Mouse (Mus musculus): ENCODE results near the gene Rad50. TPM values are rescaled to one million over a fixed set of nuclear protein-coding genes. Genes with fewer than 3 reads are reported as not detected.

The Rad50 gene
- polyA plus RNA-seq, 1 experiment: 6.7 TPM

- 53% methylated on average over 8 of the region's 8 CpGs for WGBS
- DNase-seq: no peak
- H3K4me3 ChIP-seq (replicated peaks; ENCODE audit: extremely low read depth, low read depth, low read length): no peak overlapping the region
Observed at GRCm38 (mm10) chr11:53616748-53617558, 90.2 kb downstream of the Rad50 start.

GRCm38 (mm10) chr11:53615575-53615974, 91.5 kb downstream of the Rad50 start:
- DNase-seq: no peak
- Histone ChIP-seq H3K4me3 (replicated peaks; ENCODE audit: extremely low read depth, low read depth, low read length) (no peak overlapping the region), H3K4me1 (ENCODE audit: control insufficient read depth, insufficient read depth, low read length) (peaks cover 4% of the 10 kb centered on the region)
- 95% methylated on average over 8 of the region's 8 CpGs for WGBS
- no peak for TF ChIP-seq CTCF (IDR thresholded peaks at IDR 0.05; ENCODE audit: insufficient read depth, low read length)
- TF ChIP-seq POLR2A (IDR thresholded peaks at IDR 0.05; ENCODE audit: borderline replicate concordance, extremely low read depth, low read depth, low read length): no peak

More at GRCm38 (mm10) chr11:53616748-53617558, 90.2 kb downstream of the Rad50 start:
- TF ChIP-seq CTCF (IDR thresholded peaks at IDR 0.05; ENCODE audit: insufficient read depth, low read length): no peak
- no peak for TF ChIP-seq POLR2A (IDR thresholded peaks at IDR 0.05; ENCODE audit: borderline replicate concordance, extremely low read depth, low read depth, low read length)
- peaks cover 4% of the 10 kb centered on the region for H3K4me1 ChIP-seq (ENCODE audit: control insufficient read depth, insufficient read depth, low read length)

- no peak for DNase-seq
- TF ChIP-seq POLR2A (IDR thresholded peaks at IDR 0.05; ENCODE audit: borderline replicate concordance, extremely low read depth, low read depth, low read length) (no peak), CTCF (IDR thresholded peaks at IDR 0.05; ENCODE audit: insufficient read depth, low read length) (no peak)
- Histone ChIP-seq H3K4me3 (replicated peaks; ENCODE audit: extremely low read depth, low read depth, low read length) (no peak overlapping the region), H3K4me1 (ENCODE audit: control insufficient read depth, insufficient read depth, low read length) (peaks cover 4% of the 10 kb centered on the region)
- 61% methylated on average over 6 of the region's 6 CpGs for WGBS
Observed at GRCm38 (mm10) chr11:53615172-53615571, 91.9 kb downstream of the Rad50 start.

GRCm38 (mm10) chr11:53609672-53610071, 97.4 kb downstream of the Rad50 start:
- WGBS: 67% methylated on average over 3 of the region's 3 CpGs
- TF ChIP-seq POLR2A (IDR thresholded peaks at IDR 0.05; ENCODE audit: borderline replicate concordance, extremely low read depth, low read depth, low read length) (no peak), CTCF (IDR thresholded peaks at IDR 0.05; ENCODE audit: insufficient read depth, low read length) (no peak)
- Histone ChIP-seq H3K4me3 (replicated peaks; ENCODE audit: extremely low read depth, low read depth, low read length) (no peak overlapping the region), H3K4me1 (ENCODE audit: control insufficient read depth, insufficient read depth, low read length) (peaks cover 2% of the 10 kb centered on the region; the same call in 1 of the 2 replicates)
- DNase-seq: no peak

GRCm38 (mm10) chr11:53609231-53609630, 97.9 kb downstream of the Rad50 start:
- peaks cover 2% of the 10 kb centered on the region; the same call in 1 of the 2 replicates for H3K4me1 ChIP-seq (ENCODE audit: control insufficient read depth, insufficient read depth, low read length)
- WGBS: 76% methylated on average over 6 of the region's 6 CpGs
- no peak for TF ChIP-seq CTCF (IDR thresholded peaks at IDR 0.05; ENCODE audit: insufficient read depth, low read length)
- H3K4me3 ChIP-seq (replicated peaks; ENCODE audit: extremely low read depth, low read depth, low read length): no peak overlapping the region
- DNase-seq: no peak

GRCm38 (mm10) chr11:53605609-53606008, 101.5 kb downstream of the Rad50 start:
- 9% methylated on average over 12 of the region's 12 CpGs for WGBS
- H3K4me3 ChIP-seq (replicated peaks; ENCODE audit: extremely low read depth, low read depth, low read length): no peak overlapping the region
- peaks cover 2% of the 10 kb centered on the region; the same call in 1 of the 2 replicates for H3K4me1 ChIP-seq (ENCODE audit: control insufficient read depth, insufficient read depth, low read length)
- DNase-seq: no peak
- TF ChIP-seq POLR2A (IDR thresholded peaks at IDR 0.05; ENCODE audit: borderline replicate concordance, extremely low read depth, low read depth, low read length): no peak
- no peak for TF ChIP-seq CTCF (IDR thresholded peaks at IDR 0.05; ENCODE audit: insufficient read depth, low read length)

- Histone ChIP-seq H3K4me1 (ENCODE audit: control insufficient read depth, insufficient read depth, low read length) (peaks cover 2% of the 10 kb centered on the region; the same call in 1 of the 2 replicates), H3K4me3 (replicated peaks; ENCODE audit: extremely low read depth, low read depth, low read length) (no peak overlapping the region)
- DNase-seq: no peak
- WGBS: 95% methylated on average over 3 of the region's 3 CpGs
- TF ChIP-seq POLR2A (IDR thresholded peaks at IDR 0.05; ENCODE audit: borderline replicate concordance, extremely low read depth, low read depth, low read length) (no peak), CTCF (IDR thresholded peaks at IDR 0.05; ENCODE audit: insufficient read depth, low read length) (no peak)
Observed at GRCm38 (mm10) chr11:53604983-53605382, 102.1 kb downstream of the Rad50 start.

Other genes with a start within 250 kb of the Rad50 start
- gene Gm9837, start 236.8 kb downstream of the Rad50 start, polyA plus RNA-seq (2012; rRNA removed): not detected in 2 replicates
- not detected in 2 replicates for gene Gm9945, start 227.2 kb downstream of the Rad50 start, polyA plus RNA-seq (2012; rRNA removed)
- 0.86 and 0.98 TPM in 2 replicates for gene Sowaha, start 227.0 kb downstream of the Rad50 start, polyA plus RNA-seq (2012; rRNA removed)
- gene Sept8, start 188.1 kb downstream of the Rad50 start, polyA plus RNA-seq (2012; rRNA removed): 40.8 and 49.5 TPM in 2 replicates
- 5.4 and 8.5 TPM in 2 replicates for gene Kif3a, start 139.9 kb downstream of the Rad50 start, polyA plus RNA-seq (2012; rRNA removed)
- 0.46 TPM in 1 of 2 replicates, not detected in the other for gene Il4, start 88.7 kb downstream of the Rad50 start, polyA plus RNA-seq (2012; rRNA removed)
- gene Il13, start 72.6 kb downstream of the Rad50 start, polyA plus RNA-seq (2012; rRNA removed): not detected in 2 replicates
- gene Il5, start 13.5 kb upstream of the Rad50 start, polyA plus RNA-seq (2012; rRNA removed): 0.07 and 0.14 TPM in 2 replicates
- gene Irf1, start 62.7 kb upstream of the Rad50 start, polyA plus RNA-seq (2012; rRNA removed): 130 and 190 TPM in 2 replicates
- gene Gm17334, start 65.9 kb upstream of the Rad50 start, polyA plus RNA-seq (2012; rRNA removed): 4.6 and 4.7 TPM in 2 replicates
- 19.8 and 28.7 TPM in 2 replicates for gene Gm12216, start 151.9 kb upstream of the Rad50 start, polyA plus RNA-seq (2012; rRNA removed)
- 22.4 and 23.0 TPM in 2 replicates for gene Slc22a5, start 184.3 kb upstream of the Rad50 start, polyA plus RNA-seq (2012; rRNA removed)